Mouse (Mus musculus) neural tube, postnatal 0 days (tissue): ENCODE results near the gene Gm21820. TPM values are rescaled to one million over a fixed set of nuclear protein-coding genes. Genes with fewer than 3 reads are reported as not detected.

Experiments
- polyA plus RNA-seq: library from polyadenylated mRNA; unstranded; fragments of >200 nt; fragmentation: Nextera tagmentation; extraction: Ambion mirVana; gene quantifications from 2 replicates; pipeline ENCODE4 v1.2.1, GENCODE M21; 2015

Gene Gm21820
- not detected in 2 replicates for polyA plus RNA-seq

DNA sequence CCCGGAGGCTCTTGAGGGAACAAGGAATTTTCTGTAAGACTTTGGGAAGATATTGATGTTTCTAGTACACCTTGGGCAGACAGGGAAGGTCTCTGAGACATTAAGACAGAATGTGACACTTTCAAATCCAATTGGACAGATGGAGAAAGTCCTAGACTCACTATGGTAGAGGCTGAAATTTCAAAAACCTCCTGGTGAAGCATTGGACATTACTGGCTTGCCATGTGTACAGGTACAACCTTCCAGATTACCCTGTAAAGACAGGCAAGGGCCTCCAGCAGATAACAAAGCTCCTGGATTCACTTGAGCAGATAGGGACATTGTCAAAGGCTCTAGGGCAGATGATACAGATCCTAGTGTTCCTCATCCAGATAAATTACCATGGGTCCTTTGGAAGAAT is at the start of gene Gm21820:
Gm21820 (minus strand) TSS at position 101 of the 400 bp plus-strand sequence.

Other genes with a start within 250 kb of the Gm21820 start
- gene Gm20918, start 205.5 kb downstream of the Gm21820 start, polyA plus RNA-seq: not detected in 2 replicates